Mouse (Mus musculus): Measurements from ENCODE around the gene Krtap4-7.
"Not testable (repeated sequence)": the region's sequence is repeated elsewhere in the genome, so short reads cannot be mapped to it uniquely, and the experiment has no call there.

Gene Krtap4-7

GRCm38 (mm10) chr11:99597742-99598141, 46.1 kb downstream of the Krtap4-7 start, which contains the start of gene Krtap9-3:
TSS of gene Krtap9-3 (minus strand) at chr11:99598105.
- DNase-seq = not testable (repeated sequence)

Measured in layer of hippocampus, adult 9-11 months (tissue).